Mouse (Mus musculus): Measurements from ENCODE around the gene Cpz. TPM values are rescaled to one million over a fixed set of nuclear protein-coding genes. Genes with fewer than 3 reads are reported as not detected.

The Cpz gene
- polyA plus RNA-seq, 1 experiment from 2014 or later = 7.7 TPM

- no peaks in the 10 kb centered on the region for H3K9me3 ChIP-seq (replicated peaks; ENCODE audit: control insufficient read depth, low read length)
- WGBS = 72% methylated on average over 3 of the region's 3 CpGs
These were observed 12.5 kb upstream of the Cpz start for GRCm38 (mm10) chr5:35538022-35538421.

GRCm38 (mm10) chr5:35537474-35537873 is 12.0 kb upstream of the Cpz start:
- H3K9me3 ChIP-seq (replicated peaks; ENCODE audit: control insufficient read depth, low read length) = no peaks in the 10 kb centered on the region
- no peaks in the 10 kb centered on the region for H3K36me3 ChIP-seq (ENCODE audit: control insufficient read depth, insufficient read depth)
- H3K4me1 ChIP-seq (ENCODE audit: control insufficient read depth, insufficient read depth, low read length) = no peaks in the 10 kb centered on the region
- 68% methylated on average over 1 of the region's 1 CpGs for WGBS
- H3K4me2 ChIP-seq (ENCODE audit: low read depth, low read length) = no peak overlapping the region
- no peak overlapping the region for H3K9ac ChIP-seq (ENCODE audit: low read length)
- H3K27ac ChIP-seq (ENCODE audit: low read length) = no peak overlapping the region
- no peak for ATAC-seq (replicated peaks; ENCODE audit: extremely low read depth, insufficient read depth, low FRiP score)
- H3K27me3 ChIP-seq (ENCODE audit: control insufficient read depth, insufficient read depth, low read length) = no peaks in the 10 kb centered on the region
- no peak overlapping the region for H3K4me3 ChIP-seq (ENCODE audit: low read length)

More at GRCm38 (mm10) chr5:35538022-35538421, 12.5 kb upstream of the Cpz start:
- Histone ChIP-seq H3K27me3 (ENCODE audit: control insufficient read depth, insufficient read depth, low read length) (no peaks in the 10 kb centered on the region), H3K36me3 (ENCODE audit: control insufficient read depth, insufficient read depth) (no peaks in the 10 kb centered on the region), H3K4me2 (ENCODE audit: low read depth, low read length) (no peak overlapping the region), H3K4me3 (ENCODE audit: low read length) (no peak overlapping the region), H3K9ac (ENCODE audit: low read length) (no peak overlapping the region), H3K4me1 (ENCODE audit: control insufficient read depth, insufficient read depth, low read length) (no peaks in the 10 kb centered on the region), H3K27ac (ENCODE audit: low read length) (no peak overlapping the region)
- ATAC-seq (replicated peaks; ENCODE audit: extremely low read depth, insufficient read depth, low FRiP score) = no peak

GRCm38 (mm10) chr5:35536271-35536670 is 10.8 kb upstream of the Cpz start:
- H3K36me3 ChIP-seq (ENCODE audit: control insufficient read depth, insufficient read depth) = no peaks in the 10 kb centered on the region
- WGBS = 67% methylated on average over 3 of the region's 3 CpGs

GRCm38 (mm10) chr5:35531586-35531985 is 6.1 kb upstream of the Cpz start:
- Histone ChIP-seq H3K27ac (ENCODE audit: low read length) (no peak overlapping the region), H3K4me1 (ENCODE audit: control insufficient read depth, insufficient read depth, low read length) (no peaks in the 10 kb centered on the region), H3K4me3 (ENCODE audit: low read length) (no peak overlapping the region), H3K9ac (ENCODE audit: low read length) (no peak overlapping the region), H3K4me2 (ENCODE audit: low read depth, low read length) (no peak overlapping the region), H3K27me3 (ENCODE audit: control insufficient read depth, insufficient read depth, low read length) (0 out of 2 replicates have a peak, but pooled peaks cover 3% of the 10 kb centered on the region), H3K36me3 (ENCODE audit: control insufficient read depth, insufficient read depth) (no peaks in the 10 kb centered on the region), H3K9me3 (replicated peaks; ENCODE audit: control insufficient read depth, low read length) (no peaks in the 10 kb centered on the region)
- ATAC-seq (replicated peaks; ENCODE audit: extremely low read depth, insufficient read depth, low FRiP score) = no peak
- WGBS = 15% methylated on average over 10 of the region's 10 CpGs

More at GRCm38 (mm10) chr5:35536271-35536670, 10.8 kb upstream of the Cpz start:
- Histone ChIP-seq H3K4me2 (ENCODE audit: low read depth, low read length) (no peak overlapping the region), H3K27me3 (ENCODE audit: control insufficient read depth, insufficient read depth, low read length) (no peaks in the 10 kb centered on the region), H3K4me3 (ENCODE audit: low read length) (no peak overlapping the region), H3K27ac (ENCODE audit: low read length) (no peak overlapping the region), H3K9ac (ENCODE audit: low read length) (no peak overlapping the region), H3K9me3 (replicated peaks; ENCODE audit: control insufficient read depth, low read length) (no peaks in the 10 kb centered on the region), H3K4me1 (ENCODE audit: control insufficient read depth, insufficient read depth, low read length) (no peaks in the 10 kb centered on the region)
- ATAC-seq (replicated peaks; ENCODE audit: extremely low read depth, insufficient read depth, low FRiP score) = no peak

GRCm38 (mm10) chr5:35530442-35530841 is 4.9 kb upstream of the Cpz start:
- H3K27ac ChIP-seq (ENCODE audit: low read length) = no peak overlapping the region
- peaks cover 8% of the 10 kb centered on the region for H3K4me1 ChIP-seq (ENCODE audit: control insufficient read depth, insufficient read depth, low read length)
- H3K27me3 ChIP-seq (ENCODE audit: control insufficient read depth, insufficient read depth, low read length) = peaks cover 13% of the 10 kb centered on the region
- H3K9ac ChIP-seq (ENCODE audit: low read length) = no peak overlapping the region
- H3K36me3 ChIP-seq (ENCODE audit: control insufficient read depth, insufficient read depth) = no peaks in the 10 kb centered on the region
- 13% methylated on average over 4 of the region's 4 CpGs for WGBS
- H3K4me2 ChIP-seq (ENCODE audit: low read depth, low read length) = no peak overlapping the region
- no peak overlapping the region for H3K4me3 ChIP-seq (ENCODE audit: low read length)
- H3K9me3 ChIP-seq (replicated peaks; ENCODE audit: control insufficient read depth, low read length) = no peaks in the 10 kb centered on the region
- ATAC-seq (replicated peaks; ENCODE audit: extremely low read depth, insufficient read depth, low FRiP score) = no peak

- Histone ChIP-seq H3K4me2 (ENCODE audit: low read depth, low read length) (no peak overlapping the region), H3K36me3 (ENCODE audit: control insufficient read depth, insufficient read depth) (no peaks in the 10 kb centered on the region), H3K27me3 (ENCODE audit: control insufficient read depth, insufficient read depth, low read length) (peaks cover 55% of the 10 kb centered on the region), H3K9ac (ENCODE audit: low read length) (no peak overlapping the region), H3K4me1 (ENCODE audit: control insufficient read depth, insufficient read depth, low read length) (peaks cover 11% of the 10 kb centered on the region), H3K9me3 (replicated peaks; ENCODE audit: control insufficient read depth, low read length) (no peaks in the 10 kb centered on the region), H3K27ac (ENCODE audit: low read length) (no peak overlapping the region), H3K4me3 (ENCODE audit: low read length) (no peak overlapping the region)
- no peak for ATAC-seq (replicated peaks; ENCODE audit: extremely low read depth, insufficient read depth, low FRiP score)
- WGBS = 65% methylated on average over 2 of the region's 2 CpGs
These were observed 1.1 kb downstream of the Cpz start for GRCm38 (mm10) chr5:35524381-35524780.

GRCm38 (mm10) chr5:35523735-35524134 is 1.8 kb downstream of the Cpz start:
- 6% methylated on average over 5 of the region's 5 CpGs for WGBS
- H3K9me3 ChIP-seq (replicated peaks; ENCODE audit: control insufficient read depth, low read length) = no peaks in the 10 kb centered on the region
- H3K4me1 ChIP-seq (ENCODE audit: control insufficient read depth, insufficient read depth, low read length) = peaks cover 11% of the 10 kb centered on the region
- H3K27me3 ChIP-seq (ENCODE audit: control insufficient read depth, insufficient read depth, low read length) = peaks cover 56% of the 10 kb centered on the region
- H3K4me2 ChIP-seq (ENCODE audit: low read depth, low read length) = no peak overlapping the region
- no peak overlapping the region for H3K27ac ChIP-seq (ENCODE audit: low read length)
- no peak overlapping the region for H3K4me3 ChIP-seq (ENCODE audit: low read length)
- no peak overlapping the region for H3K9ac ChIP-seq (ENCODE audit: low read length)
- no peak for ATAC-seq (replicated peaks; ENCODE audit: extremely low read depth, insufficient read depth, low FRiP score)
- H3K36me3 ChIP-seq (ENCODE audit: control insufficient read depth, insufficient read depth) = no peaks in the 10 kb centered on the region

GRCm38 (mm10) chr5:35516781-35517180 is 8.7 kb downstream of the Cpz start:
- no peak for ATAC-seq (replicated peaks; ENCODE audit: extremely low read depth, insufficient read depth, low FRiP score)
- WGBS = 77% methylated on average over 11 of the region's 11 CpGs

GRCm38 (mm10) chr5:35510589-35510988 is 14.9 kb downstream of the Cpz start:
- no peak overlapping the region for H3K27ac ChIP-seq (ENCODE audit: low read length)
- H3K9ac ChIP-seq (ENCODE audit: low read length) = no peak overlapping the region
- WGBS = 12% methylated on average over 5 of the region's 5 CpGs
- no peaks in the 10 kb centered on the region for H3K4me1 ChIP-seq (ENCODE audit: control insufficient read depth, insufficient read depth, low read length)
- H3K9me3 ChIP-seq (replicated peaks; ENCODE audit: control insufficient read depth, low read length) = no peaks in the 10 kb centered on the region
- H3K4me2 ChIP-seq (ENCODE audit: low read depth, low read length) = no peak overlapping the region
- H3K36me3 ChIP-seq (ENCODE audit: control insufficient read depth, insufficient read depth) = no peaks in the 10 kb centered on the region
- peaks cover 13% of the 10 kb centered on the region for H3K27me3 ChIP-seq (ENCODE audit: control insufficient read depth, insufficient read depth, low read length)
- no peak for ATAC-seq (replicated peaks; ENCODE audit: extremely low read depth, insufficient read depth, low FRiP score)
- H3K4me3 ChIP-seq (ENCODE audit: low read length) = no peak overlapping the region

More at GRCm38 (mm10) chr5:35516781-35517180, 8.7 kb downstream of the Cpz start:
- H3K4me2 ChIP-seq (ENCODE audit: low read depth, low read length) = no peak overlapping the region
- H3K9me3 ChIP-seq (replicated peaks; ENCODE audit: control insufficient read depth, low read length) = no peaks in the 10 kb centered on the region
- H3K27ac ChIP-seq (ENCODE audit: low read length) = no peak overlapping the region
- peaks cover 23% of the 10 kb centered on the region for H3K27me3 ChIP-seq (ENCODE audit: control insufficient read depth, insufficient read depth, low read length)
- no peak overlapping the region for H3K9ac ChIP-seq (ENCODE audit: low read length)
- no peak overlapping the region for H3K4me3 ChIP-seq (ENCODE audit: low read length)
- no peaks in the 10 kb centered on the region for H3K36me3 ChIP-seq (ENCODE audit: control insufficient read depth, insufficient read depth)
- no peaks in the 10 kb centered on the region for H3K4me1 ChIP-seq (ENCODE audit: control insufficient read depth, insufficient read depth, low read length)
